Mouse (Mus musculus): ENCODE data around the gene Apoa5. TPM values are rescaled to one million over a fixed set of nuclear protein-coding genes. Genes with fewer than 3 reads are reported as not detected.
A peak's percentile ranks its signal among the peaks of the same experiment; 100 is the strongest.

Apoa5 gene
- not detected in 2 replicates for polyA plus RNA-seq (2014; fragmentation: Nextera tagmentation; extraction: Ambion mirVana)

DNA sequence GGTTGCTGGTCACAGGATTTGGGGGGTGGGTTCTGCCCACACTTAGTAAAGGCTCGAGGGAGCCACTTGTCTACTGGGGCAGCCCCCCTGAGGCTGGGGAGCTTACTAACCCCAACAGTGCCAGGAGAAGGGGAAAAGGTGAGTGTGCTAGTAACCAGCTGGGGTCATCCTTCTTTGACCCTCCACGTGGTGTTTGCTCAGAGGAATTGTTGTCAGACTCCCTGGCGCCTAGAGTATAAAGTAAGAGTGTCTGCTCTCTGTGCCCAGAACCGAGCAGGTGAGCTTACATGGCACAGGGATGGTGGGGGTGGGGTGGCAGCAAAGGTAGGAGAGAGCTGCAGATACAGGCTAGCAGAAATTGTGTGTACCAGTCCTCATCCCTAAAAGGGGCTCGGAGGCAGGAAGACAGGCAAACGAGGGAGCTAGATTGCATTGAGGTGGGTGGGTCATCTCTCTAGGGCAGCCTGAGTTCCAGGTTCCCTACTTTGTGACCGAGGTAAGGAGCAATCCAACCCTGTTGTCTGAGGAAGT, at the start of gene Apoa5:
Gene Apoa5 (plus strand): TSS at position 291 of the 531 bp plus-strand sequence.
- Histone ChIP-seq H3K4me2 (no peak within 1 kb of the TSS), H3K9ac (ENCODE audit: low read depth, low read length) (no peak within 1 kb of the TSS), H3K36me3 (ENCODE audit: control insufficient read depth, insufficient read depth, low read length) (no peaks in the 10 kb centered on the region), H3K27ac (ENCODE audit: low read depth, low read length) (no peak within 1 kb of the TSS), H3K4me3 (ENCODE audit: low read depth, low read length) (no peak within 1 kb of the TSS), H3K4me1 (ENCODE audit: control insufficient read depth, insufficient read depth, low read length) (no peaks in the 10 kb centered on the region; the same call in 1 of the 2 replicates), H3K9me3 (replicated peaks; ENCODE audit: control insufficient read depth, low read length) (no peaks in the 10 kb centered on the region), H3K27me3 (ENCODE audit: control insufficient read depth, insufficient read depth, low read length) (peaks cover 30% of the 10 kb centered on the region)
- 50% methylated on average over 7 of the region's 7 CpGs for WGBS (ENCODE audit: insufficient replicate concordance)
- ATAC-seq (replicated peaks; ENCODE audit: insufficient number of reproducible peaks, low FRiP score, low TSS enrichment), result no peak

DNA sequence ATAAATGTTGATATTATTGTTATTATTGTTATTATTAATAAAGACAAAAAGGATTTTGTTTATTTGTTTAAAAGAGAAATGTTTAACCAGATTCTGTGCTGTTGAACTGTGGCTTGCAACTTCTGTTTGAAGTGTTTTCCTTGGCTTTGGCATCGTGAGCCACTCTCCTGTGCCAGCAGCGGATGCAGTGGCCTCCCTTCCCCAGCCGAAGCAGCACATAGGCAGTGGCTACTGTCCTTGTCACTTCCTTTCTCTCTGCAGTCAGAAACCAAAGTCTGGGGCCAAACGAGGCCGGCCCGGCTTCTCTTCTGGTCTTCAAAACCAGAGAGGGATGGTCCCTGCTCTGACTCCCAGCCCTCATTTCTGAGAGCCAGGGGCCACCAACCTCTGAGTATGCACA, 45.3 kb upstream of the Apoa5 start:
- Histone ChIP-seq H3K36me3 (ENCODE audit: control insufficient read depth, insufficient read depth, low read length) (peaks cover 13% of the 10 kb centered on the region), H3K9ac (ENCODE audit: low read depth, low read length) (no peak overlapping the region), H3K4me2 (no peak overlapping the region), H3K4me3 (ENCODE audit: low read depth, low read length) (no peak overlapping the region), H3K27me3 (ENCODE audit: control insufficient read depth, insufficient read depth, low read length) (no peaks in the 10 kb centered on the region), H3K27ac (ENCODE audit: low read depth, low read length) (no peak overlapping the region), H3K9me3 (replicated peaks; ENCODE audit: control insufficient read depth, low read length) (no peaks in the 10 kb centered on the region), H3K4me1 (ENCODE audit: control insufficient read depth, insufficient read depth, low read length) (no peaks in the 10 kb centered on the region)
- no peak for ATAC-seq (replicated peaks; ENCODE audit: insufficient number of reproducible peaks, low FRiP score, low TSS enrichment)
- 74% methylated on average over 6 of the region's 6 CpGs for WGBS (ENCODE audit: insufficient replicate concordance)

DNA sequence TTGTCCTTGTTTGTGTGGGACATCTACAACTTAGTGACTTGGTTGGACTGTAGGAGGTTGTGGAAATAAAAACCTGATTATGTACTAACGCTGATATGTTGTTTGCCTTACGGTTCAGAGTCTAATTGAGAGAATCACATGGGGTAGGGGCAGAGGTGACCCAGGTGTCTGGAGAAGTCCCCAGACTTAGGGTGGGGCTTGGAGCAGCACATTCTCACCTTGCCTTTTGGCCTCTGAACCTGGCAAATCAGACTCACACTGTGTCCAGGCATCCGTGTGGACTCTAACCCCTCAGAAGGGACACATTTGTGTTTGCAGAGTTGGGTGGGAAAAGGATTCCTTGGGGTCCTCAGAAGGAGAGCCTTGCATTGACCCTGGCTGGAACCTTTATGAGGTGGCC, 44.3 kb upstream of the Apoa5 start:
- WGBS (ENCODE audit: insufficient replicate concordance), result 81% methylated on average over 3 of the region's 3 CpGs

GRCm38 (mm10) chr9:46224945-46225660, 43.3 kb upstream of the Apoa5 start:
- WGBS (ENCODE audit: insufficient replicate concordance), result 57% methylated on average over 5 of the region's 5 CpGs
- no peak overlapping the region for H3K9ac ChIP-seq (ENCODE audit: low read depth, low read length)
- H3K27me3 ChIP-seq (ENCODE audit: control insufficient read depth, insufficient read depth, low read length), result no peaks in the 10 kb centered on the region
- no peak overlapping the region for H3K4me2 ChIP-seq
- no peak overlapping the region for H3K4me3 ChIP-seq (ENCODE audit: low read depth, low read length)
- peaks cover 13% of the 10 kb centered on the region for H3K36me3 ChIP-seq (ENCODE audit: control insufficient read depth, insufficient read depth, low read length)
- no peaks in the 10 kb centered on the region for H3K9me3 ChIP-seq (replicated peaks; ENCODE audit: control insufficient read depth, low read length)
- ATAC-seq (replicated peaks; ENCODE audit: insufficient number of reproducible peaks, low FRiP score, low TSS enrichment), result no peak
- no peak overlapping the region for H3K27ac ChIP-seq (ENCODE audit: low read depth, low read length)
- H3K4me1 ChIP-seq (ENCODE audit: control insufficient read depth, insufficient read depth, low read length), result peaks cover 2% of the 10 kb centered on the region; the same call in 1 of the 2 replicates

More for the DNA sequence above, 44.3 kb upstream of the Apoa5 start:
- no peak for ATAC-seq (replicated peaks; ENCODE audit: insufficient number of reproducible peaks, low FRiP score, low TSS enrichment)
- H3K4me3 ChIP-seq (ENCODE audit: low read depth, low read length), result no peak overlapping the region
- no peak overlapping the region for H3K27ac ChIP-seq (ENCODE audit: low read depth, low read length)
- no peaks in the 10 kb centered on the region for H3K27me3 ChIP-seq (ENCODE audit: control insufficient read depth, insufficient read depth, low read length)
- H3K9me3 ChIP-seq (replicated peaks; ENCODE audit: control insufficient read depth, low read length), result no peaks in the 10 kb centered on the region
- no peak overlapping the region for H3K4me2 ChIP-seq
- peaks cover 13% of the 10 kb centered on the region for H3K36me3 ChIP-seq (ENCODE audit: control insufficient read depth, insufficient read depth, low read length)
- H3K9ac ChIP-seq (ENCODE audit: low read depth, low read length), result no peak overlapping the region
- no peaks in the 10 kb centered on the region for H3K4me1 ChIP-seq (ENCODE audit: control insufficient read depth, insufficient read depth, low read length)

DNA sequence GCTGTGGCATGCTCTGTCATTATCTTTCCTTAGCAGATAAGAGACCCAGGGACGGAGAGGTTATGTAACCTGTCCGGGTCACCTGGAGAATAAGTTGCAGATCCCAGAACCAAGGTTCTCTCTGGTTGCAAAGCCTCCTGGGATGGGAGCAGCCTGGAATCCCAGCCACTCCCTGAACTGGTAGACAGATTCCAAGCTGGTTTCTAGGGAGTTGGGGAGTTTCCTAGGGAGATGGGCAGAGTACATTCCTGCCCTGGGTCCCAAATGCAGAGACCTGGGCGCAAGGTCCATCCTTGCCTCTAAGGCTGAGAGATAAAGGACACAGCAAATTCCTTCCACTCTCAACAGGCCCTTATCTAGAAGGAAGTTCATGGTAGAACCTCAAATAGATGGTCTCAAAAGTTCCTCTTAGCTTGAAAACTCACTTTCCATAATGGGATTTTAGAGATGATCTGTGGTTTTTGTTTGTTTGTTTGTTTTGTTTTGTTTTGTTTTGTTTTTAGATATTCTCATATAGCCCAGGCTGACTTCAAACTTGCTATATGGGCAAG, 41.3 kb upstream of the Apoa5 start:
- Histone ChIP-seq H3K9me3 (replicated peaks; ENCODE audit: control insufficient read depth, low read length) (no peaks in the 10 kb centered on the region), H3K9ac (ENCODE audit: low read depth, low read length) (no peak overlapping the region), H3K36me3 (ENCODE audit: control insufficient read depth, insufficient read depth, low read length) (no peaks in the 10 kb centered on the region), H3K4me2 (no peak overlapping the region), H3K27ac (ENCODE audit: low read depth, low read length) (no peak overlapping the region), H3K27me3 (ENCODE audit: control insufficient read depth, insufficient read depth, low read length) (peaks cover 5% of the 10 kb centered on the region; the same call in 1 of the 2 replicates), H3K4me3 (ENCODE audit: low read depth, low read length) (no peak overlapping the region), H3K4me1 (ENCODE audit: control insufficient read depth, insufficient read depth, low read length) (peaks cover 5% of the 10 kb centered on the region; the same call in 1 of the 2 replicates)
- ATAC-seq (replicated peaks; ENCODE audit: insufficient number of reproducible peaks, low FRiP score, low TSS enrichment), result no peak
- whole genome bisulfite sequencing (ENCODE audit: insufficient replicate concordance), result 58% methylated on average over 3 of the region's 3 CpGs

DNA sequence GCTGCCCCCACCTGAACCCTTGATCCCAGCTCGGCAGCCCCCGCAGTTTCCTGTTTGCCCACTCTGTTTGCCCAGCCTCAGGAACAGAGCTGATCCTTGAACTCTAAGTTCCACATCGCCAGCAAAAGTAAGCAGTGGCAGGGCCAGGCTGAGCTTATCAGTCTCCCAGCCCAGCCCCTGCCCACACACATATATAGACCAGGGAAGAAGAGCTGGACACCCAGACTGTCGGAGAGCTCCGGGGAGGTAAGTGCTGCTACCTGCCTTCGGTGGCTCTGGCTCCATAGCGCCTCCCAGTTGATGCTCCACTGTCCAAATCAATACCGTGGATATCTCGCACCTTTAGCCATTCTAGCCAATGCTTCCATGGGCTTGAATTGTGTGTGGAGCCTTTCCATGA, 39.9 kb upstream of the Apoa5 start, which contains the start of gene Apoa1:
Gene Apoa1 (plus strand): TSS at position 90 of the 400 bp plus-strand sequence.
- no peaks in the 10 kb centered on the region for H3K9me3 ChIP-seq (replicated peaks; ENCODE audit: control insufficient read depth, low read length)
- H3K4me1 ChIP-seq (ENCODE audit: control insufficient read depth, insufficient read depth, low read length), result peaks cover 5% of the 10 kb centered on the region; the same call in 1 of the 2 replicates
- WGBS (ENCODE audit: insufficient replicate concordance), result 59% methylated on average over 9 of the region's 9 CpGs
- H3K9ac ChIP-seq (ENCODE audit: low read depth, low read length), result no peak within 1 kb of the TSS
- no peak within 1 kb of the TSS for H3K4me2 ChIP-seq
- H3K4me3 ChIP-seq (ENCODE audit: low read depth, low read length), result no peak within 1 kb of the TSS
- H3K27ac ChIP-seq (ENCODE audit: low read depth, low read length), result no peak within 1 kb of the TSS
- no peaks in the 10 kb centered on the region for H3K36me3 ChIP-seq (ENCODE audit: control insufficient read depth, insufficient read depth, low read length)
- no peak for ATAC-seq (replicated peaks; ENCODE audit: insufficient number of reproducible peaks, low FRiP score, low TSS enrichment)
- peaks cover 5% of the 10 kb centered on the region; the same call in 1 of the 2 replicates for H3K27me3 ChIP-seq (ENCODE audit: control insufficient read depth, insufficient read depth, low read length)

DNA sequence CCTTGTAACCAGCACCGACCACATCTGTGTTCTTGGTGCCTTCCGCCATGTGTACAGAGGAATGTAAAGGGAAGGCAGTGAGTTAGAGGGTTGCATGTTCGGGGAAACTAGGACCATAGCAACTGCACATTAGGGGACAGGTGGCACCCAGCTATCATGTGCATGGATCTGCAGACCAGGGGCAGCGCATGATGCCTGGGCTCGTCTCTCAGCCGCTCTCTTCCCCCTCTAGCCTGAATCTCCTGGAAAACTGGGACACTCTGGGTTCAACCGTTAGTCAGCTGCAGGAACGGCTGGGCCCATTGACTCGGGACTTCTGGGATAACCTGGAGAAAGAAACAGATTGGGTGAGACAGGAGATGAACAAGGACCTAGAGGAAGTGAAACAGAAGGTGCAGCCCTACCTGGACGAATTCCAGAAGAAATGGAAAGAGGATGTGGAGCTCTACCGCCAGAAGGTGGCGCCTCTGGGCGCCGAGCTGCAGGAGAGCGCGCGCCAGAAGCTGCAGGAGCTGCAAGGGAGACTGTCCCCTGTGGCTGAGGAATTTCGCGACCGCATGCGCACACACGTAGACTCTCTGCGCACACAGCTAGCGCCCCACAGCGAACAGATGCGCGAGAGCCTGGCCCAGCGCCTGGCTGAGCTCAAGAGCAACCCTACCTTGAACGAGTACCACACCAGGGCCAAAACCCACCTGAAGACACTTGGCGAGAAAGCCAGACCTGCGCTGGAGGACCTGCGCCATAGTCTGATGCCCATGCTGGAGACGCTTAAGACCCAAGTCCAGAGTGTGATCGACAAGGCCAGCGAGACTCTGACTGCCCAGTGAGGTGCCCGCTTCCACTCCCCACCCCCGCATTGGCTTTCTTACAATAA, 38.6 kb upstream of the Apoa5 start:
- H3K4me2 ChIP-seq, result peak overlapping the region; percentile 93
- H3K36me3 ChIP-seq (ENCODE audit: control insufficient read depth, insufficient read depth, low read length), result no peaks in the 10 kb centered on the region
- ATAC-seq (replicated peaks; ENCODE audit: insufficient number of reproducible peaks, low FRiP score, low TSS enrichment), result peak; percentile 58; the same call in 1 of the 2 replicates
- H3K27me3 ChIP-seq (ENCODE audit: control insufficient read depth, insufficient read depth, low read length), result peaks cover 5% of the 10 kb centered on the region; the same call in 1 of the 2 replicates
- no peaks in the 10 kb centered on the region for H3K9me3 ChIP-seq (replicated peaks; ENCODE audit: control insufficient read depth, low read length)
- H3K4me1 ChIP-seq (ENCODE audit: control insufficient read depth, insufficient read depth, low read length), result peaks cover 5% of the 10 kb centered on the region; the same call in 1 of the 2 replicates
- H3K4me3 ChIP-seq (ENCODE audit: low read depth, low read length), result peak overlapping the region; percentile 51
- peak overlapping the region; percentile 74 for H3K9ac ChIP-seq (ENCODE audit: low read depth, low read length)
- H3K27ac ChIP-seq (ENCODE audit: low read depth, low read length), result no peak overlapping the region
- 14% methylated on average over 37 of the region's 37 CpGs for WGBS (ENCODE audit: insufficient replicate concordance)

DNA sequence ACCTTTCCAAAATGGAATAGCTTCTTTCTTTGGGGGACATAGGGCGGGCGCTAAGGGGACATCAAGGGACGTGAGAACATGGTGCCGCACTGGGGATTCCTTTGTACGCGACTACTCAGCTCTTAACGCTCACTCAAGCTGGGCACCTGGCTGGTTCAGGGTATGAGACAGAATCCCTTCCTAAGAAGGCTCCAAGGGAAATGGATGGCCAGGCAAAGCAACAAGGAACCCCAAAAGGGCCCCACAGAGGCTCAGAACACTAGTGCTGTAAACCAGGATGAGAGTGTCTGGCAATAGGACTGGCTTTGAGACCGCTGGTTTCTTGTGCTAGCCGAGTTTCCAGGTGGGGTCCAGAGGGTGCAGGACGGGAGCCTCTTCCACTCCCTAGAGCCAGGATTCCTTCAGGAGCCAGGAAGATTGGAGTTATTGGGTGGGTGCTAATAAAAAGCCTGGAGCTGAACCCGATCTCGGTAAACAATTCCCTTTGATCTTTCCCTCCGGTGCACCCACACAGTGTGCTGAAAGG, 37.9 kb upstream of the Apoa5 start:
- H3K4me3 ChIP-seq (ENCODE audit: low read depth, low read length), result peak overlapping the region; percentile 51
- H3K27ac ChIP-seq (ENCODE audit: low read depth, low read length), result no peak overlapping the region
- 21% methylated on average over 13 of the region's 13 CpGs for WGBS (ENCODE audit: insufficient replicate concordance)
- no peaks in the 10 kb centered on the region for H3K36me3 ChIP-seq (ENCODE audit: control insufficient read depth, insufficient read depth, low read length)
- H3K27me3 ChIP-seq (ENCODE audit: control insufficient read depth, insufficient read depth, low read length), result peaks cover 5% of the 10 kb centered on the region; the same call in 1 of the 2 replicates
- peaks cover 5% of the 10 kb centered on the region; the same call in 1 of the 2 replicates for H3K4me1 ChIP-seq (ENCODE audit: control insufficient read depth, insufficient read depth, low read length)
- ATAC-seq (replicated peaks; ENCODE audit: insufficient number of reproducible peaks, low FRiP score, low TSS enrichment), result no peak
- H3K9ac ChIP-seq (ENCODE audit: low read depth, low read length), result peak overlapping the region; percentile 74
- H3K4me2 ChIP-seq, result peak overlapping the region; percentile 93
- no peaks in the 10 kb centered on the region for H3K9me3 ChIP-seq (replicated peaks; ENCODE audit: control insufficient read depth, low read length)
